Mouse (Mus musculus) CH12.LX (cell line): Measurements from ENCODE around the gene Ntrk3.

Source experiments
- CHD1 ChIP-seq: IDR thresholded peaks from 2 replicates; pipeline ENCODE4 v1.6.1; 2012; ENCODE audit warnings: low read depth, low read length, improper control_type of control experiment, inconsistent platforms
- CTCF ChIP-seq, 2 experiments: IDR thresholded peaks in 1 of 2; conservative IDR thresholded peaks in 1 of 2; 2 replicates each; pipeline ENCODE4 v1.5.1; 2011 to 2012; ENCODE audit warnings: low read depth in 2 of 2, low read length in 2 of 2, improper control_type of control experiment in 1 of 2, inconsistent platforms in 1 of 2, mild to moderate bottlenecking in 1 of 2, moderate library complexity in 1 of 2
- GABPA ChIP-seq: IDR thresholded peaks from 2 replicates; pipeline ENCODE4 v1.6.1; 2012; ENCODE audit warnings: low read depth, low read length, improper control_type of control experiment, inconsistent platforms; ENCODE audit not compliant: insufficient replicate concordance
- JUN ChIP-seq: IDR thresholded peaks from 2 replicates; pipeline ENCODE4 v1.6.1; 2011; ENCODE audit warnings: low read depth, mild to moderate bottlenecking, low read length, improper control_type of control experiment, moderate library complexity; ENCODE audit not compliant: insufficient read depth
- MAX ChIP-seq: IDR thresholded peaks from 2 replicates; pipeline ENCODE4 v1.6.1; 2011; ENCODE audit warnings: low read length, improper control_type of control experiment
- MEF2A ChIP-seq: IDR thresholded peaks from 2 replicates; pipeline ENCODE4 v1.6.1; 2014; ENCODE audit warnings: low read depth, mild to moderate bottlenecking, inconsistent platforms, low read length, improper control_type of control experiment, borderline replicate concordance
- MXI1 ChIP-seq: IDR thresholded peaks from 2 replicates; pipeline ENCODE4 v1.6.1; 2011; ENCODE audit warnings: mild to moderate bottlenecking, low read depth, low read length, improper control_type of control experiment
- POLR2A ChIP-seq: IDR thresholded peaks from 2 replicates; pipeline ENCODE4 v1.6.1; 2011; ENCODE audit warnings: low read depth, mild to moderate bottlenecking, improper control_type of control experiment, low read length
- ZNF384 ChIP-seq: IDR thresholded peaks from 2 replicates; pipeline ENCODE4 v1.6.1; 2012; ENCODE audit warnings: low read depth, low read length, improper control_type of control experiment, inconsistent platforms

DNA sequence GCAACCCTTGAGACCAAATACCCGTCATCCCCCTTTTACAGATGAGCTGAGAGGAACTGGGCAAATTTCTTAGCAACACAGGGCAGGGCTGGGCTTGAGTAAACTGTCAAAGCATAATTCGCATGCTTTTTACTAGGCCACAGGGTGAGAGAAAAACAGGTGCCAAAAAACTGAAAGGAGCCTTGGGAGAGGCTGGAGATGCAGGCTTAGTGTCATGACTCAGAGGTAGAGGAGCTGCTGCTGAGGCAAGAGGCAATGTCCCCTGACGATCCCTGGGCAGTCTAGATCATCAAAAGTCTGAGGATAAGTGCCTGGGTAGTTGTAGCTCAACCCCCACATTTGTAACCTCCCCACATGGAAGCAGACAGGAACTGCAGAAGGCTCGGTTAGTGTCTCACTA, 116.7 kb downstream of the Ntrk3 start:
- no peak for TF ChIP-seq CHD1
- TF ChIP-seq MEF2A, result no peak
- TF ChIP-seq MXI1, result no peak
- no peak for TF ChIP-seq GABPA
- no peak for TF ChIP-seq CTCF (conservative IDR thresholded peaks at IDR 0.05 in 1 of 2, IDR thresholded peaks at IDR 0.05 in 1 of 2; ENCODE audit: low read depth in 2 of 2, low read length in 2 of 2)
- no peak for TF ChIP-seq POLR2A
- no peak for TF ChIP-seq JUN
- no peak for TF ChIP-seq MAX
- TF ChIP-seq ZNF384, result no peak
